Mouse (Mus musculus) T-helper 2 cell (primary cell): Measurements from ENCODE around the gene Abca7.
"Not testable (repeated sequence)": the region's sequence is repeated elsewhere in the genome, so short reads cannot be mapped to it uniquely, and the experiment has no call there.

Experiments used
- in situ Hi-C: fragments of 300-600 bp; cut with MboI, MseI; formaldehyde crosslinking; loops from one replicate; pipeline ENCODE4 v1.15.1; 2025; ENCODE audit warnings: high pct_unique_total_duplicates

Gene Abca7

DNA sequence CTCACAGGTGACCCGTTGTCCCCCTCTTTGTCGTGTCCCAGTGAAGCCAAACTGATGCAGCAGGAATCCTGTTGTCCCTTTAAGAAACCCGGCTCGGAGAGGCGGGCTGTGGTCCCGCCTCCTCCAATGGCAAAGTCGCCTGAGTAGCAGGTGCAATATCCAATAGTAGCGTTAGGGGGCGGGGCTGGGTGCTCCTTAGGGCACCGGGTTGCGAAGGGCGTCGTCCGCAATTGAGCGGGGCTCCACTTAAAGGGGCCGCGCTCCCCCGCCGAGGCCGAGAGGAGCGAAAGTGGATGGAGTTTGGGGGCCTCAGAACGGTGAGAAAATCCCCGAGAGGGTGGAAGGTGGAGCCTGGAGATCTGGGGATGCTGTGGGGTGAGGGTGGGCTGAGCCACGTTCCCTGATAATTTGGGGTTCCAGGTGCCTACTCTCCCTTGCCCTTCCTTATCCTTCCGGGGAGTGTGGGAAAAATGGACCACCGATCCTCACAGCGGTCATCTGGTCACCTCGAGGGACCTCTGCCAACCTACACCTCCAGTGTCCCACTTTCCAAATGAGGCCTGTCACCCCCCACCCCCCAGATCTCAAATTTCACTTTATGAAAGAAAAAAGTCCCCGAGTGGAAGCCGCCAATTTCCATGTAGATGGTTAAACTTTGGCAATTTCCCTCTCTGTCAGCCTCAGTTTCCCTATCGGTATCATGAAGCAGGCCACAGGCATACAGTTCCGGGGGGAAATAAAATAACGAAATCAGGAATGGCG, at the start of gene Abca7:
Gene Abca7 (plus strand): TSS at position 223 of the 762 bp plus-strand sequence.
- in situ Hi-C loops, result loop anchor here (5.0 to 10.0 kb wide), 2 partner anchors 36 to 118 kb away; partner anchors contain the start of gene Stk11

DNA sequence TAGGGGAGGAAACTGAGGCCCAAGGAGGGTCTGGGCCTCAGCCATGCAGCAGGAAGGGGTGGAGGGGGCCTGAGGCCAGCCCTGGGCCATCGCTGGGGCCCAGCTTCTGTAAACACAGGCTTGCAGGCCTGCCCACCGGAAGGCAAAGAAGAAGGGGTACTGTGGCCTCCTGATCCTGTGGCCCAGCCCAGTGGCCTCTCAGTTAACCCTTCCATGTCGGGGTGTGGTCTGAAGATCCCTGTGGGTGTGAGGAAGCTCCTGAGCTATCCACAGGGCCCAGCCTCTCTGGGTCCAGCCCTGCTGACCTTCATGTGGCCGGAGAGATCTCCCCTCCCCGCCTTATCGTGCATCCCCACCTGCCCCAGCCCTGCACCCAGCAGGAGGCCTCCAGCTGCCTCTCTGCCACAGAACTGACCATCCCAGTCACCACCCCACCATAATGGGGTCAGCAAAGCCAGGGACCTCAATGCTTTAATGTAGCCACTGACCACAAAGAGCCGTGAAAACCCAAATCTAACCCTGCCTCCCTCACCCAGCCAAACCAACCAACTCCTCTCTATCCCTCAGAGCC, 49.5 kb upstream of the Abca7 start:
- in situ Hi-C loops, result no loop called here

GRCm38 (mm10) chr10:79947502-79947901, 48.8 kb upstream of the Abca7 start:
- in situ Hi-C loops, result no loop called here

- in situ Hi-C loops, result no loop called here
Measured at GRCm38 (mm10) chr10:79949873-79950272, 46.4 kb upstream of the Abca7 start.

- in situ Hi-C loops, result no loop called here
Measured at GRCm38 (mm10) chr10:79950661-79951060, 45.6 kb upstream of the Abca7 start.

DNA sequence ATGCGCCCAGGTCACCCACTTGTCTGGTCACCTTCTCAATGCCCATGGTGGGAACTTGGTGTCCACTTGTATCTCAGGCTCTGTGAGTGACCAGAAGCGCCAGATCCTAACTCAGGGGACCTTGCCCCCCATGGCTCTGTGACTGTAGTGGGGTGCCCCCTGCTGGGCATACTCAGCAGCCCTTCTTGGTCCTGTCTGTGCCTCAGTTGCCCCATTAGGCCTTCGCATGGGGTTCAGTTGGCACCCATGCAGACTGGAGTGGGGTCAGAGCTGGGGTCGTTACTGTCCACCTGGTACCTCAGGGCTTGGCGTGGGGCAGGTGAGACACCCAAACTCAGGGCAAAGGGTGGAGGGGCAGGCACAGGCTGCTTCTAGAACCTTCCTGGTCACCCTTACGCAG, 42.3 kb upstream of the Abca7 start:
- in situ Hi-C loops, result no loop called here

- in situ Hi-C loops, result no loop called here
Measured at GRCm38 (mm10) chr10:79955691-79956090, 40.6 kb upstream of the Abca7 start.

DNA sequence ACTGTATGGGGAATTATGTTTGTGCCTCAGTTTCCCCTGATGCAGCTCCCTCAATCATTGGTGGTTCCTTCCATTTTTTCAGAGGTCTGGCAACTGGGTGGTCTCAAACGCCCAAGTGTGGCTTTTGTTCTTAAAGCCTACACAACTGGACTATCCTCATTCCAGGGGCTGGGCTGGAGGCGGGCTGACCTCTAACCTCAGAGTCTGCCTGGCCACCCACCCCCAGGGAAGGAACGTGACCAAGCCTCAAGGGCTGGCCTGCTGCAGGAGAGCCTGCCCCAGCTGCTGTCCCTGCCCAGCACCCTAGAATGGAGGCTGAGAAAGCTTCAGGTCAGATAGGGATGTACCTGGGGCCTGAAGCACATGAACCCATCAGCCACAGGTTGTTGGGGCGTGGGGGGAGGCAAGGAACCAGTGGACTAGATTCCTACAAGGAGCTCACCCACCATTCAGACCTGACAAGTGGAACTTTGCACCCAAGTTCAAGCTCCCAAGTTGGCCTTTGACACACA, 39.6 kb upstream of the Abca7 start:
- in situ Hi-C loops, result no loop called here

DNA sequence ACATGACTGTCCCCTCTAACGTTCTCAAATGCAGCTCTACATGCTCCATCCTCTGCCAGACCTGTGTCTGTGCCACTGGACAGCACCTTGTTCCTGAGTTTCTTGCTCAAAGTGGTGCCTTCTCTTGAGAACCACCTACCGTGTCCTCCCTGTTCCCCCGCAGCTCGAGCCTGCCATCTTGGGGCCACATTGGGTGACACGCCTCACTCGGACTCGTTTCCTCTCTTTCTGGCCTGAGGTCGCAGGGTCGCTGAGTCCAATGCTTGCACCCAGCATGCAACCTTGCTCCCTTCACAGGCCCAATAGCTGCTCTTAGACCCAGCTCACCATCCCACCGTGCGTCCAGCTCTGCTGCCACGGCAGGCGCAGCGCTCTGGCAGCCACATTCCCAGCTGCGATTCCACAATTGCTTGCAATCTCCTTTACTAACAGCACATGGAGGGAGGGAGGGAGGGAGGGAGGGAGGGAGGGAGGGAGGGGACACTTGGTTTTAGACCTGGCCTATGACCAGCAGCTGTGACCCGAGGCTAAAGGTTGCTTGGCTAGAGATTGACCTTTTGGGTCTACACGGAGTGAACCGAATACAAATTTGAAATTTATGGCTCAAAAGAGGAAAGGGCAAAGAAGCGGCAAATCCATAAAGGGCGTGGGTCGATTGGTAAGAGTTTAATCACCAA, 38.0 kb upstream of the Abca7 start:
- in situ Hi-C loops, result no loop called here

- in situ Hi-C loops, result not testable (repeated sequence)
Measured at GRCm38 (mm10) chr10:79959412-79959811, 36.9 kb upstream of the Abca7 start.

- in situ Hi-C loops, result loop anchor here (5.0 kb wide), 1 partner anchor 33 kb away; the partner anchor contains the start of gene Arid3a
Measured at GRCm38 (mm10) chr10:79959847-79960601, 36.3 kb upstream of the Abca7 start, which contains the start of gene Wdr18. Gene Wdr18 (plus strand): TSS chr10:79960152.

- in situ Hi-C loops, result loop anchor here (5.0 kb wide), 1 partner anchor 33 kb away; the partner anchor contains the start of gene Arid3a
Measured at GRCm38 (mm10) chr10:79960671-79961294, 35.5 kb upstream of the Abca7 start.

DNA sequence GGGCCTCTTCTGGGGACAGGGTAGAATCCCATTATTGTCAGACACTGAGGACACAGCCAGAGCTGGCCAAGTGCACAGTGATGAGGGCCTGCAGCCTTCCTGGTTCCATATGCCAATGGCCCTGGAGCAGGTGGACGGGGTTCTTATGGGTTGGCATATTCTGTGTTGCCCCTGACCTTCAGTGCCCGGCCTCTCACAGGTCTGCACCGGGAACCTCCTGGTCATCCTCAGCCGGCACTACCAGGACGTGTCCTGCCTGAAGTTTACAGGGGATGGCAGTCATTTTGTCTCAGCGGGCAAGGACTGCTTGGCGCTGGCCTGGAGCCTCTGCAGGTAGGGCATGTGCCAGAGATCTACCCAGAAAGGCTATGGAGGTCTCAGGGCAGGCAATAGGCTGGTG, 31.6 kb upstream of the Abca7 start:
- in situ Hi-C loops, result loop anchor here (5.0 kb wide), 2 partner anchors 37 to 693 kb away; partner anchors contain the start of genes Arid3a and Btbd2

DNA sequence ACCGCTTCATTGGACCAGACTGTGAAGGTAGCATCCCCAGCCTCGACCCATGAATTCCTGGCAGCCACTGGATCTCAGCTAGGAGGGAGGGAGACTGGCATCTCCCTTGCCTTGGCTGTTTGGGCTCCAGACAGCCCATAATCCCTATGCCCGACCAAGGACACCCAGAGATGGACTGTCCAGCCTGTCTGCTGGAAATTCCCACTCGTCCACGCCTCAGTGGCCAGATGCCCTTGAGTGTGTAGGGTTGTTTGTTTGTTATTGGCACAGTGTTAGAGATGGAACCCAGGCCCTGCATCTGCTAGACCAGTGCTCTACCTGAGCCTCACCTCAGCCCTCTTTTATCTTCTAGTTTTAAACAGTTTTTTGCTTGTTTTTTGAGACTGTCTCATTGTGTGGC, 31.0 kb upstream of the Abca7 start:
- in situ Hi-C loops, result loop anchor here (5.0 kb wide), 1 partner anchor 692 kb away; the partner anchor contains the start of gene Btbd2

- in situ Hi-C loops, result loop anchor here (5.0 kb wide), 1 partner anchor 690 kb away; the partner anchor contains the start of gene Btbd2
Measured at GRCm38 (mm10) chr10:79966886-79967400, 29.4 kb upstream of the Abca7 start.

- in situ Hi-C loops, result loop anchor here (5.0 kb wide), 1 partner anchor 689 kb away; the partner anchor contains the start of gene Btbd2
Measured at GRCm38 (mm10) chr10:79968181-79968580, 28.1 kb upstream of the Abca7 start.

- in situ Hi-C loops, result loop anchor here (5.0 kb wide), 1 partner anchor 688 kb away; the partner anchor contains the start of gene Btbd2
Measured at GRCm38 (mm10) chr10:79969124-79969568, 27.1 kb upstream of the Abca7 start.

DNA sequence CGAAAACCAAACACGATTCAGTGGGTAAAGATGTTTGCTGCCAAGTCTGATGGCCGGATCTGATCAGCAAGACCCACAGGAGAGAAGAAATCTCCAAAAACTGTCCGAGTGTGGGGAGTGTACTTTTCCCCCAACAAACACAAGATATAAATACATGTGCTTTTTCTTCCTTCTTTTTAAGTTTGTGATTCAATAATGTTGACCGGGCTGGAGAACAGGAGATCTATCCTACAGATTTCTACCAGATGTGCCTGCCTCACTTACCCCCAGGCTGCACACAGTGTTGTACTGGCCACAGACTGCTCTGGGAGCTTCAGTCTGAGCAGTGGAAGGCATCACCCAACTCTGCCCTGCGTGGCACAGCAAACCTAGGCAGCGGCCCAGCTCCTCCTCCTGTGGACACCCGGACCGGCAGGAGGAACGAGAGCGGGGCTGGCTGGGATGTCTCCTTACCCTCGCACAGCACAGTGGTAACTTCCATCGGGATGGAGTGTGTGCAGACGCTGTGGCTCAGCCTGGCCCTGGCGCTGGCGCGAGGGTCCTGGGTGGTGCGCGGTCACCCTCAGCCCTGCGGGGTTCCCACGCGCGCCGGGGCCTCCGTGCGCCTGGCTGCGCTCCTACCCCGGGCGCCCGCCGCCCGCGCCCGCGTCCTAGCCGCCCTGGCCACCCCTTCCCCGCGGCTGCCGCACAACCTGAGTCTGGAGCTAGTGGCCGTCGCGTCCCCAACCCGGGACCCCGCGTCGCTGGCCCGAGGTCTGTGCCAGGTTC, 25.7 kb upstream of the Abca7 start, which contains the start of gene Grin3b:
Gene Grin3b (plus strand): TSS at position 301 of the 768 bp plus-strand sequence.
- in situ Hi-C loops, result no loop called here

GRCm38 (mm10) chr10:79971183-79971497, 25.2 kb upstream of the Abca7 start:
- in situ Hi-C loops, result no loop called here
